Mouse (Mus musculus) neural tube, embryonic 14.5 days (tissue): ENCODE results near the gene Lcmt2. TPM values are rescaled to one million over a fixed set of nuclear protein-coding genes. Genes with fewer than 3 reads are reported as not detected.
"Not testable (repeated sequence)": the region's sequence is repeated elsewhere in the genome, so short reads cannot be mapped to it uniquely, and the experiment has no call there.

ENCODE experiments used
- ATAC-seq: fragments of 200-750 bp; cut with Nextera tagmentation; 2 replicates; pipeline ENCODE4 v1.8.0; 2017; ENCODE audit warnings: low read depth, mild to moderate bottlenecking, moderate TSS enrichment, moderate library complexity
- H3K27ac ChIP-seq: fragments of 300-500 bp; sonication (generic); 2 replicates; pipeline ENCODE4 v1.5.1; 2014; ENCODE audit warnings: low read depth, mild to moderate bottlenecking, control low read depth, low read length, moderate library complexity, mixed read lengths
- H3K27me3 ChIP-seq: fragments of 300-500 bp; sonication (generic); 2 replicates; pipeline ENCODE4 v1.6.1; 2014; ENCODE audit warnings: low read length; ENCODE audit not compliant: control insufficient read depth, insufficient read depth
- H3K36me3 ChIP-seq: fragments of 300-500 bp; sonication (generic); 2 replicates; pipeline ENCODE4 v1.6.1; 2014; ENCODE audit warnings: low read length, mixed read lengths; ENCODE audit not compliant: control insufficient read depth, insufficient read depth
- H3K4me1 ChIP-seq: fragments of 300-500 bp; sonication (generic); 2 replicates; pipeline ENCODE4 v1.6.1; 2014; ENCODE audit warnings: low read length; ENCODE audit not compliant: control insufficient read depth, insufficient read depth
- H3K4me2 ChIP-seq: fragments of 300-500 bp; sonication (generic); 2 replicates; pipeline ENCODE4 v1.6.1; 2014; ENCODE audit warnings: mild to moderate bottlenecking, low read depth, low read length, control low read depth
- H3K4me3 ChIP-seq: fragments of 300-500 bp; sonication (generic); 2 replicates; pipeline ENCODE4 v1.5.1; 2014; ENCODE audit warnings: low read depth, low read length, control low read depth, mixed read lengths
- H3K9ac ChIP-seq: fragments of 300-500 bp; sonication (generic); replicated peaks from 2 replicates; pipeline ENCODE4 v1.6.1; 2014; ENCODE audit warnings: low read depth, mild to moderate bottlenecking, control low read depth, low read length, mixed read lengths
- H3K9me3 ChIP-seq: fragments of 300-500 bp; sonication (generic); 2 replicates; pipeline ENCODE4 v1.6.1; 2016; ENCODE audit warnings: low read length; ENCODE audit not compliant: control insufficient read depth
- WGBS: fragments of 180-500 bp; shearing (Covaris S2); extraction: QIAGEN DNeasy Blood & Tissue Kit; methylation state at CpG from one replicate; pipeline ENCODE4 v1.1.7; 2014; 5-methylcytosine and 5-hydroxymethylcytosine counted together
- polyA plus RNA-seq: library from polyadenylated mRNA; unstranded; fragments of >200 nt; fragmentation: Nextera tagmentation; extraction: Ambion mirVana; gene quantifications from 2 replicates; pipeline ENCODE4 v1.2.1, GENCODE M21; 2014

Lcmt2 gene
- polyA plus RNA-seq, 1 experiment from 2014 or later: 20.0 TPM

- Histone ChIP-seq H3K27me3 (no peaks in the 10 kb centered on the region), H3K9ac (no peak overlapping the region), H3K27ac (no peak overlapping the region), H3K36me3 (no peaks in the 10 kb centered on the region), H3K4me2 (no peak overlapping the region), H3K9me3 (no peaks in the 10 kb centered on the region), H3K4me1 (no peaks in the 10 kb centered on the region), H3K4me3 (no peak overlapping the region)
- WGBS: 78% methylated on average over 9 of the region's 9 CpGs
- no peak for ATAC-seq
These were observed 11.4 kb downstream of the Lcmt2 start for GRCm38 (mm10) chr2:121128865-121129620.

- H3K27me3 ChIP-seq: no peaks in the 10 kb centered on the region
- no peak overlapping the region for H3K9ac ChIP-seq
- WGBS: 89% methylated on average over 1 of the region's 1 CpGs
- H3K4me3 ChIP-seq: no peak overlapping the region
- no peaks in the 10 kb centered on the region for H3K4me1 ChIP-seq
- no peak overlapping the region for H3K4me2 ChIP-seq
- H3K27ac ChIP-seq: no peak overlapping the region
- ATAC-seq: no peak
- no peaks in the 10 kb centered on the region for H3K36me3 ChIP-seq
- H3K9me3 ChIP-seq: no peaks in the 10 kb centered on the region
These were observed 12.9 kb downstream of the Lcmt2 start for GRCm38 (mm10) chr2:121127536-121127935.

GRCm38 (mm10) chr2:121126302-121126701 is 14.2 kb downstream of the Lcmt2 start:
- H3K27me3 ChIP-seq, H3K27ac ChIP-seq, H3K9ac ChIP-seq, H3K9me3 ChIP-seq, H3K4me3 ChIP-seq, H3K4me2 ChIP-seq, H3K36me3 ChIP-seq, H3K4me1 ChIP-seq, ATAC-seq: not testable (repeated sequence)
- WGBS: 94% methylated on average over 5 of the region's 5 CpGs

- H3K4me3 ChIP-seq: no peak overlapping the region
- H3K4me2 ChIP-seq: no peak overlapping the region
- no peaks in the 10 kb centered on the region for H3K4me1 ChIP-seq
- no peak overlapping the region for H3K27ac ChIP-seq
- no peaks in the 10 kb centered on the region for H3K36me3 ChIP-seq
- no peaks in the 10 kb centered on the region for H3K9me3 ChIP-seq
- no peak overlapping the region for H3K9ac ChIP-seq
- no peaks in the 10 kb centered on the region for H3K27me3 ChIP-seq
- no peak for ATAC-seq
- 91% methylated on average over 3 of the region's 3 CpGs for WGBS
These were observed 21.2 kb downstream of the Lcmt2 start for GRCm38 (mm10) chr2:121119260-121119659.

- Histone ChIP-seq H3K9ac (no peak overlapping the region), H3K4me3 (no peak overlapping the region), H3K36me3 (no peaks in the 10 kb centered on the region), H3K4me2 (no peak overlapping the region), H3K27ac (no peak overlapping the region), H3K9me3 (no peaks in the 10 kb centered on the region), H3K4me1 (no peaks in the 10 kb centered on the region), H3K27me3 (no peaks in the 10 kb centered on the region)
- ATAC-seq: no peak
- 96% methylated on average over 2 of the region's 2 CpGs for WGBS
These were observed 25.0 kb downstream of the Lcmt2 start for GRCm38 (mm10) chr2:121115418-121115817.

- Histone ChIP-seq H3K4me1 (no peaks in the 10 kb centered on the region), H3K27me3 (no peaks in the 10 kb centered on the region), H3K9ac (no peak within 1 kb of the TSS), H3K27ac (no peak within 1 kb of the TSS), H3K36me3 (no peaks in the 10 kb centered on the region), H3K4me2 (no peak within 1 kb of the TSS), H3K9me3 (no peaks in the 10 kb centered on the region), H3K4me3 (no peak within 1 kb of the TSS)
- 93% methylated on average over 4 of the region's 4 CpGs for WGBS
- ATAC-seq: no peak
These were observed 30.8 kb downstream of the Lcmt2 start, which contains the start of gene Tgm7 for GRCm38 (mm10) chr2:121109695-121110094. Gene Tgm7 (minus strand): TSS chr2:121109795.

GRCm38 (mm10) chr2:121105940-121106339 is 34.5 kb downstream of the Lcmt2 start:
- H3K9ac ChIP-seq: no peak overlapping the region
- H3K9me3 ChIP-seq: no peaks in the 10 kb centered on the region
- no peak overlapping the region for H3K4me3 ChIP-seq
- H3K27me3 ChIP-seq: no peaks in the 10 kb centered on the region
- H3K36me3 ChIP-seq: no peaks in the 10 kb centered on the region
- no peaks in the 10 kb centered on the region for H3K4me1 ChIP-seq
- no peak overlapping the region for H3K4me2 ChIP-seq
- ATAC-seq: no peak
- no peak overlapping the region for H3K27ac ChIP-seq

GRCm38 (mm10) chr2:121102051-121102450 is 38.4 kb downstream of the Lcmt2 start:
- WGBS: 27% methylated on average over 9 of the region's 9 CpGs
- H3K9me3 ChIP-seq: no peaks in the 10 kb centered on the region
- no peak overlapping the region for H3K4me2 ChIP-seq
- H3K4me1 ChIP-seq: no peaks in the 10 kb centered on the region
- ATAC-seq: peak; percentile 66; the same call in 1 of the 2 replicates
- no peak overlapping the region for H3K9ac ChIP-seq
- H3K27ac ChIP-seq: no peak overlapping the region
- no peaks in the 10 kb centered on the region for H3K27me3 ChIP-seq
- H3K36me3 ChIP-seq: no peaks in the 10 kb centered on the region
- no peak overlapping the region for H3K4me3 ChIP-seq

DNA sequence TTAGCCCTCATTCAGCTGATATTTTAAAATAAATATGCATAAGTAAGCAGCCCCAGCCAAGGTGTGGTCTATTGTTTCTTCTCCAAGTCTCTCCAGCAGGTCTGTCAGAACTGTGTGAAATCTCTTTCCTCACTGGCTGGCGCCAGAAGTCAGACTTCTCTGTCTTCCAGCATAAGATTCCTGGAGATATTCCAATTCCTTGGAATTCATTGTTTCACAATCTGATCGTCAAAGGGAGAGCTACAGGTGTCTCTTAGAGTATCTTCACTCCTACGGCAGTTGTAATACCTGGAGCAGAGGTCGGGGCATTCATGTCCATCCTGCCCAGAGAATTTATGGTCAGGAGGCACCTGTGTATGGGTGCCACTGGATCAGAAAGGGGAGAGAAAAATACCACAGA is 50.7 kb downstream of the Lcmt2 start:
- WGBS: 76% methylated on average over 4 of the region's 4 CpGs
- no peak overlapping the region for H3K9ac ChIP-seq
- no peak overlapping the region for H3K4me2 ChIP-seq
- H3K27me3 ChIP-seq: no peaks in the 10 kb centered on the region
- no peak for ATAC-seq
- H3K4me3 ChIP-seq: no peak overlapping the region
- H3K9me3 ChIP-seq: no peaks in the 10 kb centered on the region
- H3K27ac ChIP-seq: no peak overlapping the region
- H3K36me3 ChIP-seq: no peaks in the 10 kb centered on the region
- no peaks in the 10 kb centered on the region for H3K4me1 ChIP-seq
